Mouse (Mus musculus): Measurements from ENCODE around the gene Leng9.
"Not testable (repeated sequence)": the region's sequence is repeated elsewhere in the genome, so short reads cannot be mapped to it uniquely, and the experiment has no call there.

The Leng9 gene

DNA sequence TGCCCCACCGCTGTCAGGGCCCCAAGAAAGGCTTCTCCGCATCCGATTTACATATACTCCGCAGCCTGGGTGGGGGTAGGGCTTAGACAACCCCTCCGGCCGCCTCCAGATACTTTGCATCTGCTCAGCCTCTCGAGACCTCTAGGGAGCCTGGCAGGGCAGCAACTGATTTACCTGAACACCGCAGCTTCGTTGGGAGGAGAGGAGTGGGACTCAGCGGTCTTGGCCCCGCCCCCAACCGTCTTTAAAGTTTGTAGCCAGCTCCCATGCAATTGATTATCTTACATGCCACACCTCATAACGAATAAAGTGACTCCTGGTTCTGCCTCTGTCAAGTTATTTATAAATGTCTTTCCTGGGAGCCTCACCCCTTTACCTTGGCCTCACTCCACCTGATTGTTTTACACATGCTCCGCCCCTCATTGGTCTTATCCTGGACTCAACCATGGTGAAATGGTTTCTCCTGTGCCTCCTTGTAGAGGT is at the start of gene Leng9:
TSS of gene Leng9 (minus strand) at position 316 of the 483 bp plus-strand sequence.
- DNase-seq (ENCODE audit: low spot score), result no peak

DNA sequence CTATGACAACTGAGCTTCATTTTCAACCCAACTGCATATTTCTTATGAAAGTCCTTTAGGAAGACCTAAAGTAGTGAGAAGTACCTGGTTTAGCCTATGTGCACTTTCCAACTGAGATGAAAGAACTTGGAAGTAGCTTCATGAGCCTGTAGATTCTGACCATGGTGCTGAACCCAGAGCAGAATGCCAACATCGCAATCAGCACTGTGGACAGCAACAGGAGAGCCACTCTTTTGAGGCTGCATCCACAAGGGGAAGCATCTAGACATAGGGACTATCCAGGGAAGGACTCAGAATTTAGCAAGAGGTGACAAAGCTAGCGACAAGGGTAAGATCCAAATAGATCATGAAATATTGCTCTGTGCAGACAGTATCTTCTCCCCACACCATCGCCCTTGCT is 28.3 kb upstream of the Leng9 start:
- no peak for DNase-seq (ENCODE audit: low spot score)

DNA sequence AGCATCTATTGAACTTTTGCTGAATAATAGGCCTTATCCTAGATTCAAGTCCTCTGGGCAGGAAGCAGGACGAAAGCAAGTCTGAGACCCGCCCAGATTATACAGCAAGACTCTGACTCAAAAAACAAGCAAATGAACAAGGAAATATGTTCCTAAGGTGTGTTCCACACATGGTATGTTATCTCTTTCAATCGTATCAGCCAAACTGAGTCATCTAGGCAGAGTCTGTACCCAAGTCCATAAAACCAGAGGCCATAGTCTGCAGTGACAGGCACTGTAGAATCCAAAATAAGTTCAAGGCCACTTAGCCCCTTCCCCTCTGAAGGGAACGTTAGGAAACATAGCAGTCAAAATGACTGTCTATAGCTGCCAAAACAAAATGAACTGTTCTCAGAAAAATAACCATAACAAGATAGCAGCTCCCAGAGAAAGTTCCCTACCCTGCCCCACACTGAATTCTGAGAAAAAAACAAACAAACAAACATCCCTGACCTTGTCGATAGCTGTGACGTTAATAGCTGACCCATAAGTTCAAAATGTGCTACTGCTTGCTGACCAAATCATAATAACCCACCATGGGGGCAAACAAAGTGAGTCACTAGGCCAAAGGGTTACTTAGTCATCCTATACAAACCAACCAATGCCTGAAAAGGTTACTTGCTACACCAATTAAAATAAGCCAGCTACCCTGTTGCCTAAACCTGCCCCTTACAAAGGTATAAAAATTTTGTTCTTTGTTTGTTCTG is 20.2 kb upstream of the Leng9 start:
- no peak for DNase-seq (ENCODE audit: low spot score)

GRCm38 (mm10) chr7:4167098-4167497 is 16.9 kb upstream of the Leng9 start:
- DNase-seq (ENCODE audit: low spot score), result no peak

DNA sequence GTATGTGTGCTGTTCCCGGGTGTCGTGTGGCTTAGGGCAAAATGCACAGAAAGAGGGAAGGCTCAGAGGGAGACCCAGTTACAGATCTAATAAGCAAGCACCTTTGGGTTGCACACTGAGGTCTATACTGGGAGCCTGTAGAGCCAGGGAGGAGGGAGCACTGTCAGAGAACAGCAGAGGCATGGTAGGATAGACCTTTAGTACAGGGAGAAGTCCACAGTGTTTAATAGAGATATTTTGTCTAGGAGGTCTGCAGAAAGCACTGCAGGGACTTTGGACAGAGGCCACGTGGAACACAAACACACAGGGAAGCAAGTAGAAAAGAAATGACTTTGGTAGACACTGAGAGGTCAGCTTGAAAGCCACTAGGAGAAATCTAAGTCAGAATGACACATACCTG is 15.1 kb upstream of the Leng9 start:
- DNase-seq (ENCODE audit: low spot score), result no peak

- DNase-seq (ENCODE audit: low spot score), result peak; percentile 51
Measured at GRCm38 (mm10) chr7:4164090-4164910, 14.1 kb upstream of the Leng9 start, which contains the start of gene Cdc42ep5. Gene Cdc42ep5, minus strand, starts transcription at chr7:4164860.

DNA sequence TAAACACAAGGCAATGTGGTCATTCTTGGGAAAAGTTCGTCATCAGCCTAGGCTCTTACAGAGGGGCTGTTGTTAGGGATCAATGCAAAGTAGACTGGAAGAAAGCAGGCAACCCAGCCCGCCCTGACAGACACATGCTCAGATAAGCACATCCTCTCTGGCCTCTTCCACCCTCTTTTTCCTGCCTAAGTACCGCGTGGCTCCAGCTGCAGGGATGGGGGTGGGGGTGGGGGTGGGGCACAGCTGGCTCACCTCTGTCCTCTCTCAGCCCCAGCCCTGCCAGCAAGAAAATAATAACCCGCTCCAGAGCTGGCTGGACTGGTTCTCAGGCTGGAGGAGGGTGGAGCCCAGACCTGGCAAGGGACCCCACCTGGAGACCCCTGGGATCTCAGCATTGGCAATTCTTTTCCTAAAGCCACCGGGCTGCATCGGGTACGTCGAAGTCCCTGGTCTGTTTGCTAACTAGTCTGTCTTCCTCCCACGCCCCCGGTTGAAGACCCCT is 13.4 kb upstream of the Leng9 start:
- DNase-seq (ENCODE audit: low spot score), result peak; percentile 48

- DNase-seq (ENCODE audit: low spot score), result not testable (repeated sequence)
Measured at GRCm38 (mm10) chr7:4161596-4161995, 11.4 kb upstream of the Leng9 start.

DNA sequence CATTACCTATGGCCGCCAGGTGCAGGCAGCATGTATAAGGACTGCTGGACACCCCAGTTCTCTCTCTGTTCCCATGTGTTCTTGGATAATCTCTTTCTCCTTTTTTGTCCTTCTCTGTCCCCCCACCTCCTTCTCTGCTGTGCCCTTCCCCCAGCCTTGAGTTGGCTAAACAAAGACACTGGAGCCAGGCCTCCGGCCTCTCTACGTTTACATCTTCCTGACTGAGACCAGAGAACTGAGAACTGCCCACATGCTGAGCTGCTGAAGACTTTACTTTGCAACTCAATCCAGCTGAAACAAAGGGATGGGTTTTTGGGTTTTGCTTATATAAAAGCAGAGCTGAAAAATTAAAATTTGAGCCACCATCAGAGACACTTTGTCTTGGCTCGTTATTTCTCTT is 4.8 kb upstream of the Leng9 start:
- no peak for DNase-seq (ENCODE audit: low spot score)

- no peak for DNase-seq (ENCODE audit: low spot score)
Measured at GRCm38 (mm10) chr7:4154356-4154755, 4.2 kb upstream of the Leng9 start.

- DNase-seq (ENCODE audit: low spot score), result no peak
Measured at GRCm38 (mm10) chr7:4151241-4151640, 1.1 kb upstream of the Leng9 start.

GRCm38 (mm10) chr7:4150811-4151221 is 642 bp upstream of the Leng9 start:
- no peak for DNase-seq (ENCODE audit: low spot score)

DNA sequence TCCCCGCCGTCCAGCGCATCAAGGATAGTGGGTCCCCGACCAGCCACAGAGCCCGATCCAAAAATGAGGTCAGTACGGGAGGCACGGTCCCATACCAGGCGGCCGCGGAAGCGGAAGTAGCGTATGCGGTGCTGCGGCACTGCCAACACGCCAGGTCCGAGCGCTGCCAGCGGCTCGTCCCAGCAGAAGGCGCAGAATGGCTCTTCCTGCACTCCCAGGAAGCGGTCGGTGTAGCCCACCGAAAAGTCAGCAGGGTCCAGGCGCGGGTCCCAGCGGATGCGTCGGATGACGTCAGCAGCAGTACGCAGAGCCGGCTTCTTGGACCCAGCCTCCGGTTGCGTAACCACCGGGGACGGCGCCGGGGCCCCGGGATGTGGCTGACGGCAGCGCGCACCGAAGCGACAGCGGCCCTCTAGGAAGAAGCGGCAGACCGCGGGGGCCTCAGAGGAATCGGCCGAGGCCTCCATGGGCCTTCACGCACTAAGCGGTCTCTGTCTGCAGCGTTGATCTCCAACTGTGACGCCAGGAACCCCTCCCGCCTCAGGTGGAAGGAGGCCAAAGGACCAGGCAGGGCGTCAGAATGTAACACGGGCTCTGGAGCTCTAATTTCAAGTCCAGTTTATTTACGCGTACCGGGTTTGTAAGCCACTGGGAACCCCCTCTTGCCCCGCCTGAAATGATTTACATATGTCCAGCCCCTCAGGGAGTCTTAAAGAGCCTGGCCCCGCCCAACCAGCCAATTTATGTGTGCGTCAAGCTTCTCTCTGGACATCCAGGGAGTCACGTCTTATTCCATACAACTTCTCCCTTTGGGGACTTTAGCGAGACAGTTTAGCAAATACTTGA is 742 bp downstream of the Leng9 start:
- DNase-seq (ENCODE audit: low spot score), result peak; percentile 81

DNA sequence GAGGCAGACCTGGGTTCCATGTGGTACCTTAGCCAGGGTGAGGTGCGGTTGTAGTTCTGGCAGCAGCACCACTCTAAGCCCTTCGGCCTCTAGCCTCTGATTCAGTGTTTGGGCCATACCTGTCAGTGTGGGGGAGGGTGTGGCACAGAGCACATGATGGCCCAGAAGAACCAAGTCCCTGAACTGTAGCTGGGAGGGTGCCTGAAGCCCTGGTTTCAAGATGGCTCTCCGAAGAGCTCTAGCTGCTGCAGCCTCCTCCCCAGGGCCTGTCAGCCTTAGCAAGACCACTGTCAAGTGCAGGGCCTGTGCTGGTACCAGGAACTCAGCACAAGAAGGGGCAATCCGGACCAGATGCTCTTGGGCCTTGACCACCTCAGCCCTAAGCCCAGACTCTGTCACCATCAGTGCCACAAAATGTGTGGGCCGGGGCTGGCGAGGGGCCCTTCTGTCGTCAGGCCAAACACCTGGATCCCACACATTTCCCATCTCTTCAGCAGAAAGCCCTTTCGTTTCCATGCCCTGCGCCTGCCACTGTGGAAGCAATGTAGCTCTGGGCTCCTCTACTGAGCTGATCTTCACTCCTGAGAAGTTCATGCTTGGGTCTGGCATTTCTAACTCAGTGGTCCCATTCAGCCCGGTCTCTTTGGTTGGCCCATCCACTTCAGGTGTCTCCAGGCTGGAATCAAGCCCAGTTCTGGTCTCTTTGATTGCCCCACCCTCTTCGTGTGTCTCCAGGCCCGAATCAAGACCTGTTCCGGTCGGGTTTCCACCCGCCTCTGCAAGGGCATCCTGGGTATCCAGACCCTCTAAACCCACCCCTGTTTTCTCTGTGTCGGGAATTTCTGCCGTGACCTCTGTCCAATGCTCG is 1.6 kb downstream of the Leng9 start:
- DNase-seq (ENCODE audit: low spot score), result no peak

- DNase-seq (ENCODE audit: low spot score), result no peak
Measured at GRCm38 (mm10) chr7:4147836-4148235, 2.3 kb downstream of the Leng9 start.

DNA sequence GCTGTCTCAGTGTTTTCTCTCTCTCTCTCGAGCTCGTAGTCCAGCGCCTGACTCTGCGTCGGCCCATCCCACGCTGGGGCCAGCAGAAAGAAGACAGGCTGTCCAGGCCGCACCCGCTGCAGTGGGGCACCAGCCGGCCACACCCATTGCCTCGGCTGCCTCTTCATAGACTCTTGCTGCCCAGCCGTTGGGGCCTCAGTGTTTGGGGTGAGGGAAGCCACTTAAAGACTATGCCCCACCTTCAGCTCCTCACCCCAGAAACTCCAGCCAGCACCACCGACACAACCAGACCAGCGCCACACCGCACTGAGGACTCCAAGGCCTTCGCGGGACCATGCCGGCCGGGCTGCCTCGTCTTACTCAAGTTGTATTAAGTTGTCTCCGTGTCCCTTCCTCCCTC is 2.8 kb downstream of the Leng9 start:
- peak; percentile 27 for DNase-seq (ENCODE audit: low spot score)

- no peak for DNase-seq (ENCODE audit: low spot score)
Measured at GRCm38 (mm10) chr7:4146241-4147180, 3.7 kb downstream of the Leng9 start.

DNA sequence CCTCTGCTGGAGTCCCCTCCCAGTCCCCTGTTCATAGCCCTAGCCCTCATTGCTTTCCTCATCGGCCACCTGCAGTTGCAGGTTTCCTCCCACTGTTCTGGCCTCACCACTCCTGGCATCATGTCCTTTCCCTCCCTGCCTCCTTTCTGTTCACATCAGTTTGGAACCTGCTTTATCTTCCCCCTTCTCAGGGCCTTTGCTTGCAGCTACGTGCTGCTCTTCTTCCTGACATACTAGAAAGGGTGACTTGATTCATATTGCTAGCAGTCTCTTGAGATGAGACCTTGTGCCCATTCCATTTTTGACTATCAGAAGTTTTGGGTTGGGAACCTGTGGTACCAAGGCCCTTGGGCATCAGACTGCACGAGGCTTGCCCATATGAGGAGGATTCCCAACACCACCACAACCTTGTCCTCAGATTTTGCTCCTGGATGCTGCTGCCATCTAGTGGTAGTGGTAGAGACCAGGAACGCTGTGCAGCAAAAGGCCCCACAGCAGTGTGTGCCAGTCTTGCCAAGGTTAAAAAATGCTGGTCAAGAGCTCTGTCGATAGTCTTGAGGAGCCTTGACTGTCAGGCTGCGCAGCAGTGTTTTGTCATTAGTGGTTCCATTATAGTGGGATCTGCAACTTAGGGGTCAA is 4.5 kb downstream of the Leng9 start:
- DNase-seq (ENCODE audit: low spot score), result peak; percentile 71

Data from MN1 (cell line).